Mouse (Mus musculus): ENCODE measurements around the gene Tubg1.
A peak's percentile ranks its signal among the peaks of the same experiment; 100 is the strongest.
"Not testable (repeated sequence)": the region's sequence is repeated elsewhere in the genome, so short reads cannot be mapped to it uniquely, and the experiment has no call there.

The Tubg1 gene

DNA sequence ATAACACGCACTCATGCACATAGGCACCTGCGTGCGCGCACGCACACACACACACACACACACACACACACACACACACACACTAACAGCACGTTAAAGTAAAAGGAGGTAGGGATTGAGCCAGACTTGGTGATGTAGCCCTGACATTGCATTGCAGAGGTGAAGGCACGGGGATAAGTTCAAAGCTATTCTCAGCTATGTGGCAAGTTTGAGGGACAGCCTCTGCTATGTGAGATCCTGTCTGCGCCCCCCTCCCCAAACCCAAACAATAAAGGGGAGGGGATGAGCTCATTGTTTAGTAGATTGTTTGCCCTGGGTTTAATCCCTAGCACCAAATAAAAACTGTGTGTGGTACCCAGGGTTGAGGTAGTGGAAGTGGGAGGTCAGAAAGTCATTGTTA lies 21.4 kb downstream of the Tubg1 start:
- DNase-seq (ENCODE audit: low spot score): no peak

DNA sequence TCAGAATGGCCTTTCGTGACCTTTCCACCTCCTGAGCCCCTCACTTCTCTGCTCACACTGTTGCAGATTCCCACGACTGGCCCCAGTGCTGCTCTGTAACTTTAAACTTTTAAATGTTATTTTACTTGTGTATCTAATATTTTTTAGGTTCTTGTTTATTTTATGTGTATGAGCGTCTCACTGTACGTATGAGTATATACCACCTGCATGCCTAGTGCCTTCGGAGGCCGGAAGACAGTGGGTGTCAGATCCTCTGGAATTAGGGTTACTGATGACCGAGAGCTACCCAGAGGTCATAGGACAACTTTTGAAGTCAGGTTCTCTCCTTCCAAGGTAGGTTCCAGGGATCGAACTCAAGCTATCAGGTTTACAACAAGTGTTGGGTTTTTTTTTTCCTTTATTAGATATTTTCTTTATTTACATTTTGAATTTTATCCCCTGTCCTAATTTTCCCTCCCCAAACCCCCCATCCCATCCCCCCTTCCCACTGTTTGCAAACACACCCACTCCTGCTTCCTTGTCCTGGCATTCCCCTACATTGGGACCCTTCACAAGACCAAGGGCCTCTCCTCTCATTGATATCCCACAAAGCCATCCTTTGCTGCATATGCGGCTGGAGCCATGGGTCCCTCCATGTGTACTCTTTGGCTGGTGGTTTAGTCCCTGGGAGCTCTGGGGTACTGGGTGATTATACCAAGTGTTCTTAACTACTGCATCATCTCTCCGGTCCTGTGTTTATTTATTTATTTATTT lies 22.7 kb downstream of the Tubg1 start:
- no peak for DNase-seq (ENCODE audit: low spot score)

DNA sequence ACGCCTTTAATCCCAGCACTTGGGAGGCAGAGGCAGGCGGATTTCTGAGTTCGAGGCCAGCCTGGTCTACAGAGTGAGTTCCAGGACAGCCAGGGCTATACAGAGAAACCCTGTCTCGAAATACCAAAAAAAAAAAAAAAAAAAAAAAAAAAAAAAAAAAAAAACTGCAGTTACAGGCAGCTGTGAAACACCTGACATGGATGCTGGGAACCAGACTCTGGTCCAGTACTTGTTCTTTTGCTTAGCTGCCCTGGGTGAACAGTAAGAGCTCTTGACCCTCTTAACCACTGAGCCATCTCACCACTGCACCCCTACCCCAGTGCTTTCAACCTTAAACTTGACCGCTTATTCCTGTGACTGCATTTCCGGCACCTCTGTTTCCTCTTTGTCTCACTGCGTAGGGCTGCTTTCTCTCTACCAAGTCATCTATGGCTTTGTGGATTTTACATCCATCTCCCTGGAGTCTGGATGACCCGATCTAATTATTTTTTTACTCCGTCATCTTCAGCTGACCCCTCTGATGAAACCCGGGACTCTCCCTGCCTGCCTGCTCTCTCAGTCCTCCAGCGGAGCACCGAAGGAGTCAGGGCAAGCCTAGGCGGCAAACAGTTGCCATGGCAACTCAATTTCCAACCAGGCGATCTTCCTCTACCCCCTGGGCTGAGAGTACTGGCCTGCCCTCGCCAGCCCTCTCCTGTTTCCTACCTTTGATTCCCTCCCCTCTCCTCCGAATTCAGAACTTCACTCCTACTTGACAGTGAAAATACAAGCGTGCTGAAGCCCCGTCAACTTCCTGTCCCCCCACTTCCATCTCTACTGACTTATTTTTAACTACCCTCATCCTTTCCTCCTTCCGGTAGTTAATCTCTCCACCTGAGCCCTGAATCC lies 23.8 kb downstream of the Tubg1 start:
- DNase-seq (ENCODE audit: low spot score): peak; percentile 39

DNA sequence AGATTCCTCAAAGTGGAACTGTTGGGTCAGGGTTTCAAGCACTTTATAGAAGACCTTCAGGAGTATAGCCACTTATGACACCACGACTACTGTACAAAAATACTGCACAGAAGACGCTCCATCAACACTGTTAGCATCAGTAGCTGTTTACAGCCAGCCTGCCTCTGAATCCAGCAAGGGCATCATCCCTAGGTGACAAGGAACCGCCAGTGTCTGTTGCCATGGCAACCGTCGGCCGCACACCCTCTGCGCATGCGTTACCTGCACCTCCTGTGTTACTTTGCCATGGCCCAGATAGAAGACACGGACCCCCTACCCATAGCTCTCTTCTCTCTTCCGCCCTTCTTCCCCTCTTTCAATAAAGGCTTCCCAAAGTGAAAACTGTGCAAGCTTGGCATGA lies 26.6 kb downstream of the Tubg1 start:
- no peak for DNase-seq (ENCODE audit: low spot score)

DNA sequence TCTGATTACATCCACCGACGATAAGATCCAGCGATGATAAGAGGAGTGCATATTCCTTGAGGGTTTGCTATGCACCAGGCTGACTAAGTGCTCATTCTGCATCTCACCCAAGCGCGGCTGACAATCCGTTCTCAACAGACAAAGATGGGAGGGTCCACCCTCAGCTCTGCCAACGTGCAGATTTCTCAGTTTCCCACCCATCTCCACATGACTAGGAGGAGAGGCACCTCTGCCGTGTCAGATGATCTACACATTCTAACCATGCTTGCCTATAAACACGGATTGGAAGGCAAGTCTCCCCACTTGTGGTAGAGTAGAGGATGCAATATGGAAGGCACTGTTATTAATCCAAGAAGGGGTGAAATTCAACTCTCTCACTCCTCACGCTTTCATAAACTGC lies 29.0 kb downstream of the Tubg1 start:
- DNase-seq (ENCODE audit: low spot score): no peak

DNA sequence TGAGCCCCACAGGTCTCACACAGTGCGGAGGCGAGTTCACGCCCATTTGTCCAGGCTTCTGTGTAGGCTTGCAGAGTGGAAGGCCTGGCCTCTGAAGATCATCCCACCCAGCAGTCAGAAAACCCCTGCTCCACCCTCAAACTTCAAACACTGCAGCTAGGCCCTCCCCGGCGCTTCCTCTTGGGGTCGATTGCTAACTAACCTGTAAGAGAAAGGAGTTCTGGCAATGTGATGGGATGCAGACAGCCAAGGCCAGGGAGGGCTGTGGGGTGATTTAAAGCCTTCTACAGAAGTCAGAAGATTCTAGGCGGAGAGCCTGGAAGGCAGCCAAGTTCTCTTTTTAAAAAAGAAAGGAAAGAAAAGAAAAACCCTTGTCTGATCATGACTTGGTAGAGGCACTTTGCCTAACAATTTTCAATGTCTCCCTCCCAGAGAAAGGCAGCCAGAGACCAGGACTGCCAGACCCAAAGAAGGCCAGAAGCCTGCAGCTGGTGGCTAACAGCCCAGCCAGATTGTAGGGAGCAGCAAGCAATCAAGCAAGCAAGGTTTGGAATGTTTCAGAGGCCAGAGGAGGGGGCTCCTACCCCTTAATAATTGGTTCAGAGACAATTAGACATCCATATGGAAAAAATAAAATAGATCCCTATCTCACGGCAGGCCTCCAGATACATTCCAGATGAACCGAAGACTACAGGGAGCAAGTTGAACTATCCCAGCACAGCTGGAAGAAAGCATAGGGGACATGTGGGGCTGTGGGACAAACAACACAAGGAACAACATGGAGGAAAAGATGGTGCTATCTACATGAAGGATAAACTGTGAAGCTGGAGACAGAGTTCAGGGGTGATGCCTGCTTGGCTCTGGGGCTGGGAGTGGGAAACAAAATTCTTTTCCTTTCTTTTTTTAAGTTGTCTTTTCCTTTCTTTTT lies 29.7 kb downstream of the Tubg1 start:
- peak; percentile 29 for DNase-seq (ENCODE audit: low spot score)

DNA sequence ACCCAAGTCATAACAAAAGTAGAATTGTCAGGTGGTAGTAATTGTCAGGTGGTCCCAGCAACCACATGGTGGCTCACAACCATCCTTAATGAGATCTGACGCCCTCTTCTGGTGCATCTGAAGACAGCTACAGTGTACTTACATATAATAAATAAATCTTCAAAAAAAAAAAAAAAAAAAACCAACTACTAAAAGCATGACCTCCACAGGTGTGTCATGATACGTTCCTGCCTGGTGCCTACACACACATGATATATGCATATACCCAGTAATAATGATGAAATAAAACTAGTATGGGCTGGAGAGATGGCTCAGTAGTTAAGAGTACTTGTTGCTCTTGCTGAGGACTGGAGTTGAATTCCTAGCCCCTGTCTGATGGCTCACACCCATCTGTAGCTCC lies 31.3 kb downstream of the Tubg1 start:
- no peak for DNase-seq (ENCODE audit: low spot score)

DNA sequence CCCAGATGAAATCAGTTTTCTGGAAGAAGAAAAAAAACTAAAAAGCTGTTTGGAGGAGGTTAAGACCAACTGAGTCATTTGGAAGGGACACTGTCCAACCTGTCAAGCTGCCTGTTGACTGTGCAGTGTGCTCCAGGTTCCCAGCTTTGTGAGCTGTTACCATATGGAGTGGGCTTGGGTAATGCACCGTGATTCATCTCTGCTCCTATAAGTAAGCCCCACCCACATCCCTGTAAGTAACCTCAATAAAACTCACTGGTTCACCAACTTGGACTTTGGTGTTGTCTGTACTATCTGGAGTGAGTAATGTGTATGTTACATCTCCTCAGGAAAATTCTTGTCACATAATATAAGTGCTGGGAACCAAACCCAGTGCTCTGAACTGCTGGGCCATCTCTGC lies 33.1 kb downstream of the Tubg1 start:
- DNase-seq (ENCODE audit: low spot score): no peak

DNA sequence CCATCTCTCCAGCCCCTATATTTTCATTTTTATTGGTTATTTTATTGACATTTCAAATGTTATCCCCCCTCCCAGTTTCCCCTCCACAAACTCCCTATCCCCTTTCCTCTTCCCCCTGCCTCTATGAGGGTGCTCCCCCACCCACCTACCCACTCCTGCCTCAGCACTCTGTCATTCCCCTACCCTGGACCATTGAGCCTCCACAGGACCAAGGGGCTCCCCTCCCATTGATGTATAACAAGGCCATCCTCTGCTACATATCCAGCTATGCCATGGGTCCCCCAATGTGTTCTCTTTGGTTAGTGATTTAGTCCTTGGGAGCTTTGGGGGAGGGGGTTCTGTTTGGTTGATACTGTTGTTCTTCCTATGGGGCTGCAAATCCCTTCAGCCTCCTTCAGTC lies 34.9 kb downstream of the Tubg1 start:
- DNase-seq (ENCODE audit: low spot score): no peak

DNA sequence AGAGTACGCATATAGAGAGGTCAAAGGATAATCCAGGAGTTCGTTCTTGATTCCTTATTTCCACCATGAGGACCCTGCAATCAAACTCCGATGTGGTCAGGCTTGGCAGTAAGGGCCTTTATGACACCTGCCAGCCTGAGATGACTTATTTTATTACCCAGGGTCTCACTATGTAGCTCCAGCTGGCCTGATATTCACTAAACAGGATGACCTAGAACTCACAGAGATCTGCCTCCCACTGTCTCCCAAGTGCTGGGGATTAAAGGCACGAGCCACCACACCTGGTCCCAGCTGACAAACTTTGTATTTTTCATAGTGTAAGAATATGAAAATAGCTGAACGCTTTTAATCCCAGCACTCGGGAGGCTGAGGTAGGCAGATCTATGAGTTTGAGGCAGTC lies 35.4 kb downstream of the Tubg1 start:
- DNase-seq (ENCODE audit: low spot score): no peak

DNA sequence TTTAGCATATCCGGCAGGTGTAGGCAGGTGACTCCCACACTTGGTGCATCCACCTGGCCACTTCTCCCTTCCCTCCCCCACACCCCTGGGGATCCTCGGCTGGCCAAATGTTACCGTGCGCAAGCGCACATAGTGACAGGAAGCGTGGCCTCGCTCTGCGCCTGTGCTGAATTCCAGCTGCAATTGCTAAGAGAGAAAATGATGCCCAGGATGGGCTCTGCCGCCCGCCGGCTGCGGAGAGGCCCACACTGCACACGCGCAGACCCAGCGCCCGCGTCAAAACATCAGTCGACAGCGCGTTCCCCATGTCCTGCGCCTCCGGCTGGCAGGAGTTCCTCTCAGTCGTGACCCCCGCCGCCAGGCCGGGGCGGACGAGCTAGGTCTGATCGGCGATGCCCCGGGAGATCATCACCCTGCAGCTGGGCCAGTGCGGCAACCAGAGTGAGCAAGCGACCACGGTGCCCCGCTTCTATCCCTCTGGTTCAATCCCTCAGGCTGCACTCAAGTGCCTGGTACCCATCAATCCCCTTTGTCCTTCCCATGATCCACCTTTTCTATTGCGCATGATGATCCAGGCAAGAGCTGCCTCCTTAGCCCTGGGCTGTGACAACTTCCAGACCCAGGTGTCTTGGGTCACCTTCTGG lies 36.1 kb downstream of the Tubg1 start, which contains the start of gene Tubg2:
Gene Tubg2, plus strand, starts transcription at position 180 of the 644 bp plus-strand sequence.
- DNase-seq (ENCODE audit: low spot score): peak; percentile 60

DNA sequence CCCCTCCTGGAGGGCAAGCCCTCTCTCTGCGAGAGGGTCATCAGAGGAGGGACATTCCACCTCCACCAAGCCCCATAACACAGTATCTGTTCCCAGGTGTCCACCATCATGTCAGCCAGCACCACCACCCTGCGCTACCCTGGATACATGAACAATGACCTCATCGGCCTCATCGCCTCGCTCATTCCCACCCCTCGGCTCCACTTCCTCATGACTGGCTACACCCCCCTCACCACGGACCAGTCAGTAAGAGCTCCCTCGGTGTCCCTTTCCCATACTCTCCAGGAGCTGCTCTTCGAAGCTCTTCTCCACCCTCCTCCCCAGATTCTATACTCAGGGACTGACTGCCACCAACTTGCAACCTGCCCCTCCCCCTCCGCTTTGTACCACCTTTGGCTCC lies 40.4 kb downstream of the Tubg1 start:
- DNase-seq (ENCODE audit: low spot score): not testable (repeated sequence)

DNA sequence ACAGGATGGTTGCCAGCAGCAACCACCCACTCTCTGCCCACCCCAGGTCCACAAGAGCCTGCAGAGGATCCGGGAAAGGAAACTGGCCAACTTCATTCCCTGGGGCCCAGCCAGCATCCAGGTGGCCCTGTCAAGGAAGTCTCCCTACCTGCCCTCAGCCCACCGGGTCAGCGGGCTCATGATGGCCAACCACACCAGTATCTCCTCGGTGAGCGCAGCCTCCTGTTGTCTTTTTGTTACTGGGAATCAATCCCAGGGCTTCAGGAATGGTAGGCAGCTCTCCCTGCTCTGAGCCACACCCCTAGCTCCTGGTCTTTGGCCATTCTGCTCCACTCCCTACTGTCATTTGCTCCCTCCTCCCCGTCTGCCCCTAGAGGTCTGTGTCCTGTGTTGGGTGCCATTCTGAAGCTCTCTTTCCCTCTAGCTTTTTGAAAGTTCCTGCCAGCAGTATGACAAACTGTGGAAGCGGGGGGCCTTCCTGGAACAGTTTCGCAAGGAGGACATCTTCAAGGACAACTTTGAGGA lies 41.3 kb downstream of the Tubg1 start:
- not testable (repeated sequence) for DNase-seq (ENCODE audit: low spot score)

DNA sequence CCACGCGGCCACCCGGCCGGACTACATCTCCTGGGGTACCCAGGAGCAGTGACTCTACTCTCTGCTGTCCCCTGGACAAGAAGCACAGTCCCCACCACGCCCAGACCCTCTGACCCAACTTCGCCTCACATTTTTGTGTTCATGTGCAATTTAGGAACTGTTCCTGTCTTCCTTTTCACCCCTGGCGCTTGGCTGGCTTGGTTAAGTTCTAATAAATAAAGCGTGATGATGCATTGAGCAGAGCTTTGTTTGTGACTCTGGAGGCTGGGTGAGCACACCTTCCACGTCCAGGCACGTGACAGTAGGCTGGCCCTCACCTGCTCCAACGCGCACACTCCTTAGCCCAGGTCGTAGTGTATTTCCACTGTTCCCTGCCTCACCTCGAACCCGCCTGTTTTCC lies 41.8 kb downstream of the Tubg1 start:
- DNase-seq (ENCODE audit: low spot score): no peak

DNA sequence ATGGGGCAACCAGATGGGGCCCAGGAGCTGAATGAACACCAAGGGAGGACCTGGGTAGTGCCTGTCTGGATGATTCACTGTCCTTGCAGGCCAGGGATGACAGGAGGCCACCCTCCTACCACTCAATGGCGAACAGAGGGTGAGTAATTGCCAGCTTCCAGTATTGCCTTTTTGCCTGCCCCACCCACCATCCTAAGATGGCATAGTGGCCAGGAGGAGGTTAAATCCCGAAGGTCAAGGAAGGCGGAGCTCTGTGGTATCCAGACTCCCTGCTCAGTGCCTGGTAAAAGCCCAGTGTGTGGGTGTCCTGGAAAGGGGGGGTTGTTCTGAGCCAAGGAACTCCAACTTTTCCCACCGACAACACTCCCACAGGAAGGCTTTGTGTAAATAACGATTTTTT lies 42.6 kb downstream of the Tubg1 start:
- no peak for DNase-seq (ENCODE audit: low spot score)

DNA sequence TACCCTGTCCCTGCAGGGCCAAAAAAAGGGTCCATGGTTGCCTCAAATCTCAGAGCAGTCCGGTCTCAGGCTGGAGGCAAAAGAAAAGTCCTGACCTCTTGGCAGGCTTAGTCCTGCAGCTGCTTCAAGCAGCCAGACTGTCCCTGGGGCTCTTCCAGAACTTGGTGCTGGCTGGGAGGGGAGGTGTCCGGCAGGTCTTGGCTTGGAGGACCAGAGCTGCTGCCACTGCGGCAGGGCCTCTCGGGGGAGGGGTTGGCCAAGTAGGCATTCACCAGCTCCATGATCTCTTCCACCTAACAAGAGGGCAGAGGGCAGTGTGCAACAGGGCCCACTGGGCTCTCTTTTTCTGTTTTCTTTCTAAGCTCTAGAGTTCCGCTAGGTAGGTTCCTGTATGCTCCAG lies 43.0 kb downstream of the Tubg1 start:
- peak; percentile 64 for DNase-seq (ENCODE audit: low spot score)

DNA sequence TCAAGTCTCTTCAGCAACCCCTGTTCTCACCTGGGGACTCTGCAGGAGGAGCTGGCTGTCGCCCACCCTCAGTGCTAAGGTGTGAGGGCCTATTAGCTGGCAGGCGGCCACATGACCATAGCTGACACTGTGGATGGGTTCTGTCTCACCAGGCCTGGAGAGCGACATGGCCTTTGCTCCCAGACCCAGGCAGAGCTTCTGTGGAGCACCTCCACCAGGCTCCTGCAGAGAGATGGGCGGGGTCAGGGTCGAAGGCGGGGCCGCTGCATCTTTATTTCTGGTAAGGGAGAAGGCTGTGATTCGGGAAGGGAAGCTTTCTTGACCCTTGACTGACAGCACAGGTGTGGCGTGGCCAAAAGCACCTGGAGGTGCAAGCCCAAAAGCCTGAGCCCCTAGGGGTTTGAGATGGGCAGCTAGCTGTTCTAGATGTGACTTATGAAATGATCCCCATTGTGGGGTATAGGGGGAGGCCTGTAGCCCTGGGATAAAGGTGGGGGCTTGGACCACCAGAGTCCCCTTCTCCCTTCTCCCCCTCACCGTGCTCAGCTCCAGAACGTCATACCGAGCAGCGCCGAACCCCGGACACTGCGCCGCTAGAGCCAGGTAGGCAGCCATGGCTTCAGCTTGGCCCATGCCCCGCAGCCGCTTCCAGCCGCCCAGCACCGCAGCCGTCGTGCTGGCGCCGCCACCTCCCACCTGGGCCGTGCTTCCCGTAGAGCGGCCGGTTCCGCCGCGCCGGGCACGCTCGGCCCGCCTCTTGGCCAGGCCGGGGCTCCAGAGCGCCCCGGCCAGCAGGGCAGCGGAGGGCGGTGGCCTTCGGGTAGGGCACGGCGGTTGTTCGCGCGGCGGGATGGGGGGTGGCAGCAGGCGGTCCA lies 44.0 kb downstream of the Tubg1 start:
- DNase-seq (ENCODE audit: low spot score): no peak

DNA sequence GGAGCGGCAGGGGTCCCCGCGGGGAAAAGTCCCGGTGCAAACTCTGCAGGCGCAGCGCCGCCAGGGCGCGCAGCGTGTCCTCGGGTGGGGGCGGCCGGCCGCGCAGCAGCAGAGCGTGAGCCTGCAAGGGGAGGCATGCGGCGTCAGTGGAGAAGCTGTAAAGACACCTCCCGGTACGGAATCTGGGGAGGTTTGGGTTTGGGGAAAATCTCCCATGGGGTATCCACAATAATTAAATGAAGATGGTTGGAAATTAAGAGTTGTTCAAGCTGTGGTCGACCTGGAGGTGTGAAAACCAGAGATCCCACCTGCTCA lies 44.6 kb downstream of the Tubg1 start:
- DNase-seq (ENCODE audit: low spot score): no peak

DNA sequence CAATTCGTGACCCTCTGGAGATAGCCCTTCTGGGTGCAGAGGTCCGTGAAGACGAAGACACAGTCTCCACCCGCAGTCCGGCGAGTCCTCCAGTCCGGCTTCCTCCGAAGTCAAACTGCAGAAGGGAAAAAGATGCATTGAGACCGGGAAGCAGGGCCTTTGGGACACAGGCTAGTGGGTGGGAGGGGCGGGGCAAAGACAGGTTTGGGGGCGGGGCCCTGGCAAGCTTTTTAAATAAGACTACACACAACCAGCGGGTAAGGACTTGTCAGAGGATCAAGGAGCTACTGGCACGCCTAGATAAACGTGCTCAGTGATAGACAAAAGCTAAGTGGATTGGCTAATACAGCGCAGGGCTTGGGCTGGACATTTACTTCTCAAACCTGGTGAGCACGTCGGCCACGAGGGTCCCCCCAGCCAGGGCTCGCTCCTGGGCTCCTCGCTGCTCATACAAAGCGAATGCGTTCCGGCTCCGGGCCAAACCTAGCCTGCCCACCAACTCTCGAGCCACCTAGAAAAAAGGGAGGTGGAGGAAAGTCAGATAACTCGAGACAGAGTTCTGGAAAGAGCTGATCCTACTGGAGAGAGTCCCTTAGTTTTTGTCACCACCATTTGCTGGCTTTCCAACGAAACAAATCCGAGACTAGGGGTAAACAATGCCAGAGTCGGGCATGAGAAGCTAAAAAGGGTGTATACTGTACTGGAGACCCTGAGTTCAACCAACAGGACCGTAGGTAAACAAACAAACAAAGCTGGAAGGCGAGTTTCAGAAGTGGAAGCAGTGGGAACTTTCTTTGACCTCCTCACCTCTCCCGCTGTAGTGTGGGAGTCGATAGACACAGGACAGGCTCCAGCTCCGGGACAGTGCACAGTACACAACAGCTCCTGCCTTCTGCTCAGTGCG lies 45.2 kb downstream of the Tubg1 start:
- no peak for DNase-seq (ENCODE audit: low spot score)

DNA sequence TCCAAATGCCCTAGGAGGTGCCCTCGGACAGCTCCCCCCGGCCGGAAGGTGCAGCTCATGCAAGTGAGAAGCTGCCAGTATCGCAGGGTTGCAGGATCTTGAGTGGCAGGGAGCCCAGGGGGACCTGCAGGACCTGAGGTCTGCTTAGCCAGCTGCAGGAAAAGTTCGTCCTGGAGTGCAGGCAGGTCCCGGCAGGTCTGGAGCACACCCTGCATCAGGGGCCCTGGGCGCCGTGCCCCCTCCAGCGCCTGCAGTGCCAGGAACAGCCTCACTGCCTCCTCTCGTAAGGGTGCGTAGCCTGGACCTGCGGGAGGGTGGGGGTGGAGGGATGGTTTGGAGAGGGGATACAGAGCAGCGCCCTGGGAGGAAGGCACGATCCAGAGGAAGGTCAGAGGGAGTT lies 46.6 kb downstream of the Tubg1 start:
- DNase-seq (ENCODE audit: low spot score): no peak

Measured in ovary, postnatal 36 days (tissue).